Mouse (Mus musculus) stomach, embryonic 14.5 days (tissue): ENCODE results near the gene Hba-a1. TPM values are rescaled to one million over a fixed set of nuclear protein-coding genes. Genes with fewer than 3 reads are reported as not detected.

Experiments
- ATAC-seq: fragments of 200-750 bp; cut with Nextera tagmentation; 2 replicates; pipeline ENCODE4 v1.8.0; 2017; ENCODE audit warnings: low read depth, moderate TSS enrichment; ENCODE audit not compliant: insufficient number of reproducible peaks, insufficient read depth, low FRiP score
- H3K27ac ChIP-seq: fragments of 300-500 bp; sonication (generic); 2 replicates; pipeline ENCODE4 v1.5.1; 2014; ENCODE audit warnings: mild to moderate bottlenecking, low read length, moderate library complexity, mixed read lengths
- H3K27me3 ChIP-seq: fragments of 300-500 bp; sonication (generic); 2 replicates; pipeline ENCODE4 v1.6.1; 2014; ENCODE audit warnings: low read length, control low read depth, mixed read lengths; ENCODE audit not compliant: control insufficient read depth, insufficient read depth
- H3K36me3 ChIP-seq: fragments of 300-500 bp; sonication (generic); 2 replicates; pipeline ENCODE4 v1.6.1; 2014; ENCODE audit warnings: mild to moderate bottlenecking, control low read depth, low read length, moderate library complexity, mixed read lengths; ENCODE audit not compliant: control insufficient read depth, insufficient read depth
- H3K4me1 ChIP-seq: fragments of 300-500 bp; sonication (generic); 2 replicates; pipeline ENCODE4 v1.6.1; 2014; ENCODE audit warnings: low read length, control low read depth, mixed read lengths; ENCODE audit not compliant: control insufficient read depth, insufficient read depth
- H3K4me2 ChIP-seq: fragments of 300-500 bp; sonication (generic); replicated peaks from 2 replicates; pipeline ENCODE4 v1.6.1; 2014; ENCODE audit warnings: low read depth, low read length, control low read depth
- H3K4me3 ChIP-seq: fragments of 300-500 bp; sonication (generic); 2 replicates; pipeline ENCODE4 v1.5.1; 2014; ENCODE audit warnings: low read depth, low read length, control low read depth
- H3K9ac ChIP-seq: fragments of 300-500 bp; sonication (generic); replicated peaks from 2 replicates; pipeline ENCODE4 v1.6.1; 2014; ENCODE audit warnings: low read depth, mild to moderate bottlenecking, control low read depth, low read length, moderate library complexity, mixed read lengths
- H3K9me3 ChIP-seq: fragments of 300-500 bp; sonication (generic); 2 replicates; pipeline ENCODE4 v1.6.1; 2016; ENCODE audit warnings: low read depth, low read length, control low read depth; ENCODE audit not compliant: control insufficient read depth
- WGBS: fragments of 180-500 bp; shearing (Covaris S2); extraction: QIAGEN DNeasy Blood & Tissue Kit; methylation state at CpG from one replicate; pipeline ENCODE4 v1.1.7; 2014; 5-methylcytosine and 5-hydroxymethylcytosine counted together
- polyA plus RNA-seq: library from polyadenylated mRNA; unstranded; fragments of >200 nt; fragmentation: Nextera tagmentation; extraction: Ambion mirVana; gene quantifications from 2 replicates; pipeline ENCODE4 v1.2.1, GENCODE M21; 2014

Hba-a1 gene
- polyA plus RNA-seq, 1 experiment from 2014 or later = 2,565 TPM

GRCm38 (mm10) chr11:32324609-32325008 lies 41.3 kb downstream of the Hba-a1 start:
- H3K9ac ChIP-seq = no peak overlapping the region

DNA sequence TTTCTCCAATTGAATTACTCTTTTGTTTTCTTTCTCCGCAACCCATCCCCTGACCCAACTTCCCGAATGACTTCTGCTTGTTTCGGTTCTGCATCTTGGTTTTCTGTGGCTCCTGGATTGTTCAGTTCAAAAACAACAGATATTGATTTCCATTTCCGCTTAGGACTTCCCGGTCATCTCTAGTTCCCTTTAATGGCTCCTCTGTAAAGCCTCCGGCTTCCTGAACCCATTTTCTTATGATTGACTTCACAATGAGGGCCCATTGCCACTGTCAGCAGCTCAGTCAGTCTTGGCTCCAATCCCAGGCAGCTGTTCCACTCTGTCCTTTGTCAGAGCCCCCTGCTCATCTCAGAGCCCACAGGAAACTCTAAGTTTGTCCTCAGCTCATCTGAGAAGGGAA lies 47.8 kb downstream of the Hba-a1 start:
- WGBS = 50% methylated on average over 6 of the region's 6 CpGs
- Histone ChIP-seq H3K4me3 (no peak overlapping the region), H3K9ac (no peak overlapping the region), H3K4me2 (no peak overlapping the region), H3K36me3 (no peaks in the 10 kb centered on the region), H3K27me3 (no peaks in the 10 kb centered on the region), H3K9me3 (no peaks in the 10 kb centered on the region), H3K27ac (no peak overlapping the region), H3K4me1 (0 out of 2 replicates have a peak, but pooled peaks cover 6% of the 10 kb centered on the region)
- no peak for ATAC-seq

More at GRCm38 (mm10) chr11:32324609-32325008, 41.3 kb downstream of the Hba-a1 start:
- Histone ChIP-seq H3K4me2 (peak overlapping the region; percentile 30), H3K4me1 (0 out of 2 replicates have a peak, but pooled peaks cover 5% of the 10 kb centered on the region), H3K27me3 (no peaks in the 10 kb centered on the region), H3K36me3 (no peaks in the 10 kb centered on the region), H3K27ac (no peak overlapping the region), H3K9me3 (no peaks in the 10 kb centered on the region), H3K4me3 (0 out of 2 replicates have a peak overlapping the region, but pooled peaks have one; percentile 3)
- 13% methylated on average over 15 of the region's 15 CpGs for WGBS
- ATAC-seq = peak; percentile 61; the same call in 1 of the 2 replicates

- WGBS = 58% methylated on average over 5 of the region's 5 CpGs
Observed at GRCm38 (mm10) chr11:32331861-32332260, 48.5 kb downstream of the Hba-a1 start.

DNA sequence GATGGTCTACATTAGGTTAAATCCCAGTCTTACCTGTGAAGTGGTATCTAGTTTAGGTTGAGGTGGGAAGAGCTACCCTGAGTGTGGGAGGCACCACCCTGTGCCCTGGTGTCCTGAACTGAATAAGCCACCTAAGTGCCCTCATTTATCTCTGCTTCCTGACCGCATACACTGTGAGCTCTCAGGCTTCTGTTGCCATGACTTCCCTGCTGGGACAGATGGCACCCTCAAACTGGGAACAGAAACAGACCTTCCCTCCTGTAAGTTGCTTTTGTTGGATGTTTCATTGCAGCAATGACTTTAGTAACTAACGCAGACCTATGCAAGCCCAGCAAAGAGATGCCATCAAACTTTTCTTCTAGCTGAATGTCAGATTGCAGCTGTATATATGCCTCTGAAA lies 49.9 kb downstream of the Hba-a1 start:
- 0 out of 2 replicates have a peak, but pooled peaks cover 6% of the 10 kb centered on the region for H3K4me1 ChIP-seq
- H3K36me3 ChIP-seq = no peaks in the 10 kb centered on the region
- H3K4me2 ChIP-seq = no peak overlapping the region
- no peak overlapping the region for H3K9ac ChIP-seq
- H3K4me3 ChIP-seq = no peak overlapping the region
- no peaks in the 10 kb centered on the region for H3K9me3 ChIP-seq
- no peaks in the 10 kb centered on the region for H3K27me3 ChIP-seq
- no peak for ATAC-seq
- 57% methylated on average over 2 of the region's 2 CpGs for WGBS
- no peak overlapping the region for H3K27ac ChIP-seq

More at GRCm38 (mm10) chr11:32331861-32332260, 48.5 kb downstream of the Hba-a1 start:
- H3K36me3 ChIP-seq = no peaks in the 10 kb centered on the region
- H3K27me3 ChIP-seq = no peaks in the 10 kb centered on the region
- no peak overlapping the region for H3K4me3 ChIP-seq
- no peak overlapping the region for H3K27ac ChIP-seq
- no peak overlapping the region for H3K9ac ChIP-seq
- H3K4me2 ChIP-seq = no peak overlapping the region
- no peak for ATAC-seq
- 0 out of 2 replicates have a peak, but pooled peaks cover 6% of the 10 kb centered on the region for H3K4me1 ChIP-seq
- H3K9me3 ChIP-seq = no peaks in the 10 kb centered on the region

Other genes starting within 250 kb of the Hba-a1 start
- 0.06 and 0.07 TPM in 2 replicates for gene Il9r, start 83.2 kb upstream of the Hba-a1 start, polyA plus RNA-seq
- 52.9 and 60.4 TPM in 2 replicates for gene Snrnp25, start 78.1 kb upstream of the Hba-a1 start, polyA plus RNA-seq
- 46.1 and 46.5 TPM in 2 replicates for gene Rhbdf1, start 61.2 kb upstream of the Hba-a1 start, polyA plus RNA-seq
- gene Mpg, start 57.0 kb upstream of the Hba-a1 start, polyA plus RNA-seq = 37.9 and 38.4 TPM in 2 replicates
- gene Nprl3, start 15.8 kb upstream of the Hba-a1 start, polyA plus RNA-seq = 38.8 and 41.0 TPM in 2 replicates
- 93.0 and 133 TPM in 2 replicates for gene Hba-x, start 7.1 kb upstream of the Hba-a1 start, polyA plus RNA-seq
- 0.71 TPM in 1 of 2 replicates, not detected in the other for gene Hbq1b, start 3.5 kb downstream of the Hba-a1 start, polyA plus RNA-seq
- gene Hba-a2, start 13.0 kb downstream of the Hba-a1 start, polyA plus RNA-seq = 6,035 and 6,415 TPM in 2 replicates
- gene Hbq1a, start 16.6 kb downstream of the Hba-a1 start, polyA plus RNA-seq = 1.0 TPM in 1 of 2 replicates, not detected in the other
- 31.7 and 34.6 TPM in 2 replicates for gene Sh3pxd2b, start 64.3 kb downstream of the Hba-a1 start, polyA plus RNA-seq
- gene Ubtd2, start 171.9 kb downstream of the Hba-a1 start, polyA plus RNA-seq = 61.5 and 61.7 TPM in 2 replicates
- gene Efcab9, start 248.6 kb downstream of the Hba-a1 start, polyA plus RNA-seq = 0.35 and 0.58 TPM in 2 replicates
- 2.8 and 3.4 TPM in 2 replicates for gene Stk10, start 249.8 kb downstream of the Hba-a1 start, polyA plus RNA-seq